Mouse (Mus musculus) stomach, embryonic 16.5 days (tissue): ENCODE data around the gene Fxyd5. TPM values are rescaled to one million over a fixed set of nuclear protein-coding genes. Genes with fewer than 3 reads are reported as not detected.

Source experiments
- ATAC-seq: fragments of 200-750 bp; cut with Nextera tagmentation; 2 replicates; pipeline ENCODE4 v1.8.0; 2017; ENCODE audit warnings: moderate number of reproducible peaks, moderate TSS enrichment; ENCODE audit not compliant: insufficient read depth, low FRiP score
- H3K27ac ChIP-seq: fragments of 300-500 bp; sonication (generic); 2 replicates; pipeline ENCODE4 v1.5.1; 2014; ENCODE audit warnings: low read length
- H3K27me3 ChIP-seq: fragments of 300-500 bp; sonication (generic); 2 replicates; pipeline ENCODE4 v1.6.1; 2014; ENCODE audit warnings: low read length, control low read depth, mixed read lengths; ENCODE audit not compliant: control insufficient read depth, insufficient read depth
- H3K36me3 ChIP-seq: fragments of 300-500 bp; sonication (generic); 2 replicates; pipeline ENCODE4 v1.6.1; 2014; ENCODE audit warnings: low read length; ENCODE audit not compliant: control insufficient read depth, insufficient read depth
- H3K4me1 ChIP-seq: fragments of 300-500 bp; sonication (generic); 2 replicates; pipeline ENCODE4 v1.6.1; 2014; ENCODE audit warnings: low read length, control low read depth, mixed read lengths; ENCODE audit not compliant: control insufficient read depth, insufficient read depth
- H3K4me2 ChIP-seq: fragments of 300-500 bp; sonication (generic); 2 replicates; pipeline ENCODE4 v1.6.1; 2014; ENCODE audit warnings: low read depth, low read length, mixed read lengths
- H3K4me3 ChIP-seq: fragments of 300-500 bp; sonication (generic); replicated peaks from 2 replicates; pipeline ENCODE4 v1.5.1; 2014; ENCODE audit warnings: mild to moderate bottlenecking, low read length
- H3K9ac ChIP-seq: fragments of 300-500 bp; sonication (generic); 2 replicates; pipeline ENCODE4 v1.6.1; 2014; ENCODE audit warnings: low read length
- H3K9me3 ChIP-seq: fragments of 300-500 bp; sonication (generic); replicated peaks from 2 replicates; pipeline ENCODE4 v1.6.1; 2016; ENCODE audit warnings: low read length, control low read depth; ENCODE audit not compliant: control insufficient read depth
- WGBS: fragments of 180-500 bp; shearing (Covaris S2); extraction: QIAGEN DNeasy Blood & Tissue Kit; methylation state at CpG from one replicate; pipeline ENCODE4 v1.1.7; 2014; 5-methylcytosine and 5-hydroxymethylcytosine counted together
- polyA plus RNA-seq: library from polyadenylated mRNA; unstranded; fragments of >200 nt; fragmentation: Nextera tagmentation; extraction: Ambion mirVana; gene quantifications from 2 replicates; pipeline ENCODE4 v1.2.1, GENCODE M21; 2015

Gene Fxyd5
- 28.0 and 31.0 TPM in 2 replicates for polyA plus RNA-seq

DNA sequence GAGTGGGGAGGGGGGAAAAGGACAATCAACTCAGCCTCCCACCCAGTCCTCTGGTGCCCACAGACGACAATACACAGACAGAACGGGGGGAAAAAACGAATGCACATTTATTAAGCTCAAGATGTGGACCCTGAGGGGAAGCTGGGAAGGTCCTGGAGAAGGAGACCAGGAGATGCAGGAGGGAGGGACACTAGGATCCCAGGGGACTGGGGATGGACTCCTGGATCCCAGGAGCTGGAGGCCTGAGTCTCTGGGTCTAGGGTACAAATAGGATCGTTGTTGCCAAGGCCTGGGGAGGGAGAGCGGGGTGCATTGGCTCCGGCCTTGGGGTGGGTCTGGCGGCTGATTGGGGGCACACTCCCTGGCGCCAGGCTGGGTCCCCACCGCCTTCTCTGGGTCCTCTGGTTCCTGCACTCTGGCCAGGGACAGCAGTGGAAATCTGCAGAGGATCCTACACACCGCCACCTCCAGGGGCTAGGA, at the start of gene Fxyd5:
Gene Fxyd5 (minus strand): TSS at position 51 of the 480 bp plus-strand sequence.
- 43% methylated on average over 10 of the region's 10 CpGs for WGBS
- ATAC-seq, result no peak
- Histone ChIP-seq H3K4me1 (peaks cover 11% of the 10 kb centered on the region; the same call in 1 of the 2 replicates), H3K4me3 (peak within 1 kb of the TSS; percentile 42), H3K9ac (peak within 1 kb of the TSS; percentile 60), H3K27me3 (peaks cover 3% of the 10 kb centered on the region; the same call in 1 of the 2 replicates), H3K4me2 (peak within 1 kb of the TSS; percentile 61), H3K27ac (peak within 1 kb of the TSS; percentile 37), H3K9me3 (no peaks in the 10 kb centered on the region), H3K36me3 (no peaks in the 10 kb centered on the region)

DNA sequence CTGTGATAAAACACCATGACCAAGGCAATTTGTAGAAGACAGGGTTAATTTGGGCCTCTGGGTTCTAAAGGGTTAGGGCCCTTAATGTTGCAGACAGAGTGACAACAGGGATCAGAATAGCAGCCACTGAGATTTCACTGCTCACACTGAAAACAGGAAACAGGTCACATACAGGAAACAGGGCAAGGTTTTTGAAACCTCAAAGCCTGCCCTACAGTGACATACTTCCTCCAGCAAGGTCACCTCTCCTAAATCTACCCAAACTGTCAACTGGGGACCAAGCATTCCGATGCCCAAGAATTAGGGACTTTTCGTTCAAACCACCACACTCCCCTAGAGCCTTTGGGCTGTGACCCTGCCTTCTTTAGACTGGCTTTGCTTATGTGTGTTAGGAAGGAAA, 47.4 kb upstream of the Fxyd5 start:
- Histone ChIP-seq H3K27me3 (no peaks in the 10 kb centered on the region), H3K4me3 (no peak overlapping the region), H3K9me3 (no peaks in the 10 kb centered on the region), H3K4me2 (no peak overlapping the region), H3K27ac (no peak overlapping the region), H3K36me3 (no peaks in the 10 kb centered on the region), H3K4me1 (peaks cover 5% of the 10 kb centered on the region; the same call in 1 of the 2 replicates), H3K9ac (no peak overlapping the region)
- ATAC-seq, result no peak
- WGBS, result 82% methylated on average over 2 of the region's 2 CpGs

DNA sequence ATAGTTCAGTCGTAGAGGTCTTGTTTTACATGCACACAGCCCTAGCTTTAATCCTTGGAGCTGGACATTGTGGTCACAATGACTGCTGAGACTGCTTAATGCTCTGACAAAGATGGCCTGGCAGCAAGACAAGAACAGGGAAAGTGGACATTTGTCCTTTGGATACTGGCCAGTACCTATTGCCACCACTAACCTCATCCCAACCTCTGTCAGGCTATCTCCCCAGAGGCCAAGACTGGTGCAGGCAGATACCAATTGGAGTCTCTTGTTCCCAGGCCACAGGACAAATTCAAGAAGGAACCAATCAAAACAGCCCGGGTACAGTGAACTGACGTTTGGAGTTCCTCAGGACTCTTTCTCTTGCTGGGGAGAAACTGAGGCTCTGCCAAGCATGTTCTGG, 45.9 kb upstream of the Fxyd5 start:
- WGBS, result 68% methylated on average over 3 of the region's 3 CpGs
- no peaks in the 10 kb centered on the region for H3K27me3 ChIP-seq
- no peak overlapping the region for H3K27ac ChIP-seq
- H3K4me3 ChIP-seq, result no peak overlapping the region
- no peak for ATAC-seq
- H3K4me2 ChIP-seq, result no peak overlapping the region
- H3K9me3 ChIP-seq, result no peaks in the 10 kb centered on the region
- H3K36me3 ChIP-seq, result no peaks in the 10 kb centered on the region
- H3K9ac ChIP-seq, result no peak overlapping the region
- H3K4me1 ChIP-seq, result peaks cover 10% of the 10 kb centered on the region; the same call in 1 of the 2 replicates

- WGBS, result 51% methylated on average over 2 of the region's 2 CpGs
- Histone ChIP-seq H3K9ac (no peak overlapping the region), H3K27me3 (no peaks in the 10 kb centered on the region), H3K4me2 (no peak overlapping the region), H3K36me3 (no peaks in the 10 kb centered on the region), H3K4me1 (peaks cover 16% of the 10 kb centered on the region; the same call in 1 of the 2 replicates), H3K4me3 (no peak overlapping the region), H3K9me3 (no peaks in the 10 kb centered on the region), H3K27ac (no peak overlapping the region)
- no peak for ATAC-seq
Measured at GRCm38 (mm10) chr7:31087262-31087661, 45.0 kb upstream of the Fxyd5 start.

GRCm38 (mm10) chr7:31086175-31086755, 44.0 kb upstream of the Fxyd5 start:
- WGBS, result 86% methylated on average over 9 of the region's 9 CpGs
- no peak overlapping the region for H3K4me3 ChIP-seq
- H3K27me3 ChIP-seq, result no peaks in the 10 kb centered on the region
- ATAC-seq, result no peak
- H3K9ac ChIP-seq, result no peak overlapping the region
- no peaks in the 10 kb centered on the region for H3K9me3 ChIP-seq
- H3K4me2 ChIP-seq, result no peak overlapping the region
- no peak overlapping the region; the same call in 1 of the 2 replicates for H3K27ac ChIP-seq
- no peaks in the 10 kb centered on the region for H3K36me3 ChIP-seq
- H3K4me1 ChIP-seq, result peaks cover 16% of the 10 kb centered on the region; the same call in 1 of the 2 replicates

- WGBS, result 53% methylated on average over 3 of the region's 3 CpGs
- Histone ChIP-seq H3K9me3 (no peaks in the 10 kb centered on the region), H3K9ac (no peak overlapping the region), H3K4me3 (no peak overlapping the region), H3K4me1 (peaks cover 16% of the 10 kb centered on the region; the same call in 1 of the 2 replicates), H3K27ac (peak overlapping the region; percentile 76), H3K4me2 (no peak overlapping the region), H3K27me3 (no peaks in the 10 kb centered on the region), H3K36me3 (no peaks in the 10 kb centered on the region)
- ATAC-seq, result peak; percentile 81; the same call in 1 of the 2 replicates
Measured at GRCm38 (mm10) chr7:31085171-31085570, 42.9 kb upstream of the Fxyd5 start.

- H3K4me3 ChIP-seq, result no peak overlapping the region
- H3K27ac ChIP-seq, result peak overlapping the region; percentile 73
- peaks cover 16% of the 10 kb centered on the region; the same call in 1 of the 2 replicates for H3K4me1 ChIP-seq
- no peaks in the 10 kb centered on the region for H3K9me3 ChIP-seq
- H3K36me3 ChIP-seq, result no peaks in the 10 kb centered on the region
- peak overlapping the region; percentile 52; the same call in 1 of the 2 replicates for H3K9ac ChIP-seq
- 40% methylated on average over 9 of the region's 9 CpGs for WGBS
- ATAC-seq, result no peak
- H3K27me3 ChIP-seq, result no peaks in the 10 kb centered on the region
- peak overlapping the region; percentile 23; the same call in 1 of the 2 replicates for H3K4me2 ChIP-seq
Measured at GRCm38 (mm10) chr7:31084140-31084539, 41.9 kb upstream of the Fxyd5 start.

DNA sequence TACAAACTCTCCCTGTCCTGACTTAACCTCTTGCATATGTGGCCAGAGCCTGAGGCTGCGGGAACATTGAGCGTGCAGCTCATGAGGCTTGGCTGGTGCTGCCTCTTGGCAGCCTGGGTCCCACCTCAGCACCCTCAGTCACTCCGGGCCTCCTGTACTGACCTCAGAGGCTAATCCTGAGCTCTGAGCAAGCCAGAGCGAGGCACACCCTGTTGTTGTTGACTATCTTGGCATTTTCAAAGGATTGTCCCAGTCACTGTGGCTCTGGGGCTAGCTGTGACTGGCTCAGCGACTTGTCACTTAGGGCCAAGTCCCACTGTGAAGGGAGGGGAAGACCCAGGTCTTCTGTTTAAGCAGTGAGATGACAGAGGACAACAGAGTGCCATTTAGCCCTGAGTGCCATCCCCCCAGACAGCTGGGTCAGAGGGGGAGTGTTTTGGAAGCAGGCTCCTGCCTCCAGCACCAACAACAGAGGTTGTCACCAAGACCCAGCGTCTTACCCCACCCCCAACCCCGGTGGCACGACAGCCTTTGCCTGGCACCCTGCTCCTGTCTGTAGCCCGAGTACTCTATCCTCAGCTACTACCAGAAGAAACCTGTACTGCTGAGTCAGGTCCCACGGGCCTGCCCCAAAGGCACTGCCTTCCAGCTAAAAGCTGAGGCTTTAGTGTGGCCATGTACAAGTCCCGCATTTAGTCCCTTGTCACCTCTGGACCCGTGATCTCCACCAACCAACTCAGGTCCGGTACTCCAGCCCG, 40.7 kb upstream of the Fxyd5 start:
- peak; percentile 22; the same call in 1 of the 2 replicates for ATAC-seq

GRCm38 (mm10) chr7:31082106-31082505, 39.8 kb upstream of the Fxyd5 start:
- H3K4me3 ChIP-seq, result no peak overlapping the region
- no peaks in the 10 kb centered on the region for H3K36me3 ChIP-seq
- no peaks in the 10 kb centered on the region for H3K9me3 ChIP-seq
- no peaks in the 10 kb centered on the region for H3K27me3 ChIP-seq
- H3K27ac ChIP-seq, result no peak overlapping the region
- H3K4me1 ChIP-seq, result peaks cover 22% of the 10 kb centered on the region; the same call in 1 of the 2 replicates
- no peak overlapping the region for H3K9ac ChIP-seq
- H3K4me2 ChIP-seq, result no peak overlapping the region
- no peak for ATAC-seq

More for the DNA sequence above, 40.7 kb upstream of the Fxyd5 start:
- Histone ChIP-seq H3K27ac (peak overlapping the region; percentile 73), H3K9me3 (no peaks in the 10 kb centered on the region), H3K9ac (no peak overlapping the region), H3K4me2 (no peak overlapping the region), H3K4me3 (no peak overlapping the region), H3K36me3 (no peaks in the 10 kb centered on the region), H3K27me3 (no peaks in the 10 kb centered on the region), H3K4me1 (peaks cover 16% of the 10 kb centered on the region; the same call in 1 of the 2 replicates)
- WGBS, result 56% methylated on average over 14 of the region's 14 CpGs
